Mouse (Mus musculus) liver, embryonic 13.5 days (tissue): ENCODE data around the gene Exosc9. TPM values are rescaled to one million over a fixed set of nuclear protein-coding genes. Genes with fewer than 3 reads are reported as not detected.
"Not testable (repeated sequence)": the region's sequence is repeated elsewhere in the genome, so short reads cannot be mapped to it uniquely, and the experiment has no call there.

Experiments
- ATAC-seq: fragments of 200-750 bp; cut with Nextera tagmentation; 2 replicates; pipeline ENCODE4 v1.8.0; 2017; ENCODE audit warnings: low read depth, mild to moderate bottlenecking, moderate number of reproducible peaks, moderate library complexity
- DNase-seq: peaks from one replicate; pipeline ENCODE4 v3.0.0; 2022
- H3K27ac ChIP-seq: fragments of 300-500 bp; sonication (generic); 2 replicates; pipeline ENCODE4 v1.5.1; 2015; ENCODE audit warnings: moderate library complexity, mild to moderate bottlenecking, inconsistent platforms
- H3K27me3 ChIP-seq: fragments of 300-500 bp; sonication (generic); 2 replicates; pipeline ENCODE4 v1.6.1; 2015; ENCODE audit warnings: mild to moderate bottlenecking, inconsistent platforms
- H3K36me3 ChIP-seq: fragments of 300-500 bp; sonication (generic); 2 replicates; pipeline ENCODE4 v1.6.1; 2015; ENCODE audit warnings: mild to moderate bottlenecking, inconsistent platforms
- H3K4me1 ChIP-seq: fragments of 300-500 bp; sonication (generic); replicated peaks from 2 replicates; pipeline ENCODE4 v1.6.1; 2015; ENCODE audit warnings: inconsistent platforms
- H3K4me2 ChIP-seq: fragments of 300-500 bp; sonication (generic); 2 replicates; pipeline ENCODE4 v1.6.1; 2015; ENCODE audit warnings: inconsistent platforms, mild to moderate bottlenecking, moderate library complexity
- H3K4me3 ChIP-seq: fragments of 300-500 bp; sonication (generic); replicated peaks from 2 replicates; pipeline ENCODE4 v1.5.1; 2015; ENCODE audit warnings: mild to moderate bottlenecking, inconsistent platforms
- H3K9ac ChIP-seq: fragments of 300-500 bp; sonication (generic); 2 replicates; pipeline ENCODE4 v1.6.1; 2015; ENCODE audit warnings: mild to moderate bottlenecking, inconsistent platforms
- H3K9me3 ChIP-seq: fragments of 300-500 bp; sonication (generic); replicated peaks from 2 replicates; pipeline ENCODE4 v1.6.1; 2016; ENCODE audit warnings: inconsistent platforms
- WGBS: fragments of 180-500 bp; shearing (Covaris S2); methylation state at CpG from one replicate; pipeline ENCODE4 v1.1.7; 2015; ENCODE audit not compliant: insufficient replicate concordance; 5-methylcytosine and 5-hydroxymethylcytosine counted together
- polyA plus RNA-seq: library from polyadenylated mRNA; unstranded; fragments of >200 nt; fragmentation: Nextera tagmentation; extraction: Ambion mirVana; gene quantifications from 2 replicates; pipeline ENCODE4 v1.2.1, GENCODE M21; 2015

Exosc9 gene
- polyA plus RNA-seq, 1 experiment from 2014 or later, result 57.3 TPM

GRCm38 (mm10) chr3:36557601-36558000, 5.2 kb downstream of the Exosc9 start:
- WGBS, result 78% methylated on average over 1 of the region's 1 CpGs
- no peak overlapping the region for H3K4me3 ChIP-seq
- H3K4me2 ChIP-seq, result no peak overlapping the region
- no peaks in the 10 kb centered on the region for H3K9me3 ChIP-seq
- ATAC-seq (no peak), DNase-seq (no peak)
- H3K4me1 ChIP-seq, result peaks cover 28% of the 10 kb centered on the region
- H3K9ac ChIP-seq, result no peak overlapping the region
- no peak overlapping the region for H3K27ac ChIP-seq
- no peaks in the 10 kb centered on the region for H3K27me3 ChIP-seq
- H3K36me3 ChIP-seq, result peaks cover 72% of the 10 kb centered on the region

GRCm38 (mm10) chr3:36559606-36560005, 7.2 kb downstream of the Exosc9 start:
- Histone ChIP-seq H3K27ac (peak overlapping the region; percentile 37; the same call in 1 of the 2 replicates), H3K4me3 (no peak overlapping the region), H3K9me3 (no peaks in the 10 kb centered on the region), H3K36me3 (peaks cover 82% of the 10 kb centered on the region), H3K9ac (0 out of 2 replicates have a peak overlapping the region, but pooled peaks have one; percentile 7), H3K27me3 (no peaks in the 10 kb centered on the region), H3K4me1 (peaks cover 16% of the 10 kb centered on the region), H3K4me2 (peak overlapping the region; percentile 20; the same call in 1 of the 2 replicates)
- DNase-seq, result peak; percentile 62
- WGBS, result 47% methylated on average over 4 of the region's 4 CpGs
- ATAC-seq, result peak; percentile 97

- Histone ChIP-seq H3K9me3 (no peaks in the 10 kb centered on the region), H3K36me3 (peaks cover 81% of the 10 kb centered on the region), H3K27ac (no peak overlapping the region), H3K4me2 (no peak overlapping the region), H3K27me3 (no peaks in the 10 kb centered on the region), H3K9ac (no peak overlapping the region), H3K4me1 (peaks cover 36% of the 10 kb centered on the region), H3K4me3 (no peak overlapping the region)
- DNase-seq (no peak), ATAC-seq (no peak)
- WGBS, result 86% methylated on average over 3 of the region's 3 CpGs
Observed at GRCm38 (mm10) chr3:36563666-36564065, 11.3 kb downstream of the Exosc9 start.

GRCm38 (mm10) chr3:36569836-36570235, 17.4 kb downstream of the Exosc9 start:
- Histone ChIP-seq H3K9me3 (no peaks in the 10 kb centered on the region), H3K36me3 (peaks cover 57% of the 10 kb centered on the region), H3K27me3 (no peaks in the 10 kb centered on the region), H3K4me2 (peak overlapping the region; percentile 83), H3K9ac (peak overlapping the region; percentile 98), H3K4me3 (peak overlapping the region; percentile 97), H3K4me1 (peaks cover 45% of the 10 kb centered on the region), H3K27ac (peak overlapping the region; percentile 93)
- DNase-seq, result peak; percentile 59
- WGBS, result 22% methylated on average over 5 of the region's 5 CpGs
- peak; percentile 68 for ATAC-seq

- no peaks in the 10 kb centered on the region for H3K27me3 ChIP-seq
- H3K9me3 ChIP-seq, result no peaks in the 10 kb centered on the region
- peaks cover 43% of the 10 kb centered on the region for H3K36me3 ChIP-seq
- peak overlapping the region; percentile 97 for H3K4me3 ChIP-seq
- ATAC-seq (0 out of 2 replicates have a peak, but pooled peaks have one; percentile 1), DNase-seq (no peak)
- peak overlapping the region; percentile 98 for H3K9ac ChIP-seq
- H3K4me1 ChIP-seq, result peaks cover 45% of the 10 kb centered on the region
- H3K4me2 ChIP-seq, result peak overlapping the region; percentile 83
- H3K27ac ChIP-seq, result peak overlapping the region; percentile 93
- under 1% methylated on average over 46 of the region's 46 CpGs for WGBS
Observed at GRCm38 (mm10) chr3:36571361-36571826, 19.0 kb downstream of the Exosc9 start.

- Histone ChIP-seq H3K4me3 (peak within 1 kb of the TSS; percentile 97), H3K9ac (peak within 1 kb of the TSS; percentile 98), H3K4me2 (peak within 1 kb of the TSS; percentile 83), H3K9me3 (no peaks in the 10 kb centered on the region), H3K27ac (peak within 1 kb of the TSS; percentile 93), H3K4me1 (peaks cover 40% of the 10 kb centered on the region), H3K36me3 (peaks cover 38% of the 10 kb centered on the region), H3K27me3 (no peaks in the 10 kb centered on the region)
- ATAC-seq (peak; percentile 98), DNase-seq (peak; percentile 99)
- under 1% methylated on average over 60 of the region's 60 CpGs for WGBS
Observed at GRCm38 (mm10) chr3:36571827-36572378, 19.5 kb downstream of the Exosc9 start, which contains the start of gene Ccna2. TSS of gene Ccna2 (minus strand) at chr3:36572150.

- H3K4me3 ChIP-seq, result no peak overlapping the region
- DNase-seq (no peak), ATAC-seq (no peak)
- H3K36me3 ChIP-seq, result peaks cover 2% of the 10 kb centered on the region; the same call in 1 of the 2 replicates
- H3K27me3 ChIP-seq, result no peaks in the 10 kb centered on the region
- H3K9me3 ChIP-seq, result no peaks in the 10 kb centered on the region
- no peaks in the 10 kb centered on the region for H3K4me1 ChIP-seq
- WGBS, result 60% methylated on average over 3 of the region's 3 CpGs
- no peak overlapping the region for H3K9ac ChIP-seq
- H3K27ac ChIP-seq, result no peak overlapping the region
- no peak overlapping the region for H3K4me2 ChIP-seq
Observed at GRCm38 (mm10) chr3:36598811-36599210, 46.4 kb downstream of the Exosc9 start.

GRCm38 (mm10) chr3:36599773-36600172, 47.4 kb downstream of the Exosc9 start:
- not testable (repeated sequence) for H3K27me3 ChIP-seq, H3K36me3 ChIP-seq, H3K9me3 ChIP-seq, H3K4me3 ChIP-seq, DNase-seq, H3K27ac ChIP-seq, H3K4me2 ChIP-seq, H3K4me1 ChIP-seq, H3K9ac ChIP-seq, ATAC-seq
- WGBS, result 72% methylated on average over 8 of the region's 9 CpGs

GRCm38 (mm10) chr3:36605894-36606783, 53.7 kb downstream of the Exosc9 start:
- DNase-seq (peak; percentile 39), ATAC-seq (peak; percentile 94)
- H3K27ac ChIP-seq, result peak overlapping the region; percentile 94
- 19% methylated on average over 7 of the region's 7 CpGs for WGBS
- peaks cover 15% of the 10 kb centered on the region for H3K4me1 ChIP-seq
- peak overlapping the region; percentile 49 for H3K4me2 ChIP-seq
- H3K9ac ChIP-seq, result peak overlapping the region; percentile 59
- H3K36me3 ChIP-seq, result peaks cover 2% of the 10 kb centered on the region; the same call in 1 of the 2 replicates
- no peaks in the 10 kb centered on the region for H3K9me3 ChIP-seq
- peak overlapping the region; percentile 38 for H3K4me3 ChIP-seq
- no peaks in the 10 kb centered on the region for H3K27me3 ChIP-seq

- no peak for DNase-seq
Observed at GRCm38 (mm10) chr3:36612687-36613086, 60.3 kb downstream of the Exosc9 start.

GRCm38 (mm10) chr3:36613202-36613907, 60.9 kb downstream of the Exosc9 start, which contains the start of gene Bbs7:
TSS of gene Bbs7 (minus strand) at chr3:36613477.
- 4% methylated on average over 38 of the region's 38 CpGs for WGBS
- H3K9ac ChIP-seq, result peak within 1 kb of the TSS; percentile 81
- H3K27ac ChIP-seq, result no peak within 1 kb of the TSS
- H3K4me1 ChIP-seq, result peaks cover 16% of the 10 kb centered on the region
- H3K27me3 ChIP-seq, result no peaks in the 10 kb centered on the region
- no peaks in the 10 kb centered on the region for H3K9me3 ChIP-seq
- ATAC-seq (peak; percentile 97), DNase-seq (peak; percentile 89)
- H3K4me2 ChIP-seq, result peak within 1 kb of the TSS; percentile 91
- H3K36me3 ChIP-seq, result no peaks in the 10 kb centered on the region
- H3K4me3 ChIP-seq, result peak within 1 kb of the TSS; percentile 74

More at GRCm38 (mm10) chr3:36612687-36613086, 60.3 kb downstream of the Exosc9 start:
- Histone ChIP-seq H3K27me3 (no peaks in the 10 kb centered on the region), H3K36me3 (no peaks in the 10 kb centered on the region), H3K9ac (peak overlapping the region; percentile 81), H3K27ac (no peak overlapping the region), H3K4me2 (peak overlapping the region; percentile 91), H3K4me3 (peak overlapping the region; percentile 74), H3K4me1 (peaks cover 16% of the 10 kb centered on the region), H3K9me3 (no peaks in the 10 kb centered on the region)
- peak; percentile 17 for ATAC-seq
- WGBS, result 18% methylated on average over 6 of the region's 6 CpGs
